Mouse (Mus musculus) lung, adult 2 months (tissue): ENCODE data around the gene Abcc10.

Source experiments
- CTCF ChIP-seq: fragments of 200-500 bp; IDR thresholded peaks from 2 replicates; pipeline ENCODE4 v1.5.1; 2011; ENCODE audit warnings: mild to moderate bottlenecking, low read length, control low read depth; ENCODE audit not compliant: insufficient read depth
- POLR2A ChIP-seq: fragments of 200-500 bp; IDR thresholded peaks from 2 replicates; pipeline ENCODE4 v1.6.1; 2011; ENCODE audit warnings: low read depth, mild to moderate bottlenecking, control low read depth, low read length, borderline replicate concordance; ENCODE audit errors: extremely low read depth

- TF ChIP-seq CTCF (no peak), POLR2A (no peak)
Measured at GRCm38 (mm10) chr17:46258279-46259053, 69.7 kb downstream of the Abcc10 start.
